Mouse (Mus musculus) 416B (cell line): ENCODE results near the gene Surf4.
A peak's percentile ranks its signal among the peaks of the same experiment; 100 is the strongest.
"Not testable (repeated sequence)": the region's sequence is repeated elsewhere in the genome, so short reads cannot be mapped to it uniquely, and the experiment has no call there.

Experiments
- DNase-seq: peaks from one replicate; pipeline ENCODE4 v3.0.0; 2011; ENCODE audit warnings: low read depth

Surf4 gene

DNA sequence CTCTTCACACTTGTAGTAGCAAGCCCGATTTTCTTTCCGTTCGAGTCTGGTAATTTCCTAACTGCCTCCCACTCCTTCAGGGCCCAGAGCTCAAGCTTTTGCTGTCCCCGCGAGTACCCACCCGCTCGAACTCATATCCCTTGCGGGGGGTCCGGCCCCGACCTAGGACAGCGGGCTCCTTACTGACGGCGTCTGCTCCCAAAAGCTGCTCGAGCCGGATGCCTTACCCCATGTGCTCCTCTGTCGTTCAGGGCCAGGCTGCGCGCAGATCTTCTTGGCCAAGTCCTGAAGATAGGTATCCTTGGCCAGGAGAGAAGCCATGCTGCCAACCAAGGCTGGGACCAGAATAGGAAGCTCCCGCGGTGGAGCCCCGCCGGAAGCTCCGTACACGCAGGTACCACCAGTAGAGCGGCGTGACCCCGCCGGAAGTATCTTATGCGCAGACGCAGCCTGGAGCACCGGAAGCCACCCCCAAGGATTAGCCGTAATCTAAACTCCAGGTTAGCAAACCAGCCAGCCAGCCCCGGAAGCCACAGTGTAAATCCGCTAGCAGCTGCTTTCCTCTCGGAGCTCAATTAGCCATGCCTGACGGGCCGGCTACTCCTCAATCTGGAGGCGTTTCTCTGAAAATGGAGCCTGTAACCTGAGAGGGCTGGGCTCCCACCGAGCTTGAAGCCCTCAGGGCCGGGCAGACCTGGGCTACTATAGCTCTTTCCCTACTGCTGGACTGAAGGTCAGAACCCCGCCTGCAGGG, 31.1 kb downstream of the Surf4 start, which contains the start of gene Surf6:
TSS of gene Surf6 (minus strand) at position 413 of the 754 bp plus-strand sequence.
- peak; percentile 98 for DNase-seq

DNA sequence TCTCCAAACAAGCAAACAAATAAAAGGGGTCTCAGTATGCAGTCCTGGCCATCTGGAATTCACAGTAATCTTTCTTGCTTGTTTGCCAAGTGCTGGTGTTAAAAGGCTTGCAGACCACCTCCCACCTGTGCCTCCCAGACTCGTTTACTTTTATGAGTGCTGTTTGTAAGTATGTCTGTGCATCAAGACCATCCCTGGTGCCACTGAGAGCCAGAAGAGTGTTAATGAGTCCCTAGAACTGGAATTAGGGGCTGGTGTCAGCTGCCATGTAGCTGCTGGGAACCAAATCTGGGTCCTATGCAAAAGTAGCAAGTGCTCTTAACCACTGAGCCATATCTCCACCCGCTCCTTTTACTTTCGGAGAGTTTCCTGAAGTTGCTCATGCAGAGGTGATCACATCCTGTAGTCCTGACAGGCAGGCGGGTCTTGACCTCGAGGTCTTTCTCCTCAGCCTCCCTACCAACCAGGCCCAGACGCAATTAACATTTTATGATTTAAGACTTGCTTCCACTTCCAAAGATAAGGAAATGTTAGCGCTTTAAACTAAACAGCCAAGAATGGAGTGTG, 31.8 kb downstream of the Surf4 start:
- DNase-seq = peak; percentile 52

- peak; percentile 47 for DNase-seq
Measured at GRCm38 (mm10) chr2:26900731-26901130, 33.0 kb downstream of the Surf4 start.

- DNase-seq = no peak
Measured at GRCm38 (mm10) chr2:26895898-26896297, 37.8 kb downstream of the Surf4 start.

DNA sequence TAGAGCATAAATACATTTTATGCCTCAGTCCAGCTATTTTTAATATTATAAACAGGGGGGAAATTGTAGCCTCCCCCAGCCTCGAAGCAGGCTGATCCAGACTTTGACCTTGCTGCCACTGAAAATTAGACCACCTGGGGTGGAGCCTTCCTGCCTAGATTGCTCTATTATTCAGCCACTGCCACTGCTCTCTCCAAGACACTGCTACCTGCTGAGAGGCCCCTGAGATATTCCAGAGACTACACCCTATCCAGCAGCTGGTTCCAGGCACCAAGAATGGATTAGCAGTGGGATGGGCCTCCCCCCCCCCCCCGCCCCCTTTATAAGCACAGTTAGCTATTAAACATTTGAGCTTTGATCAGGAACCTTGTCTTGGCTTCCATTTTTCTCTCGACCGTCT, 47.6 kb downstream of the Surf4 start:
- DNase-seq = not testable (repeated sequence)

DNA sequence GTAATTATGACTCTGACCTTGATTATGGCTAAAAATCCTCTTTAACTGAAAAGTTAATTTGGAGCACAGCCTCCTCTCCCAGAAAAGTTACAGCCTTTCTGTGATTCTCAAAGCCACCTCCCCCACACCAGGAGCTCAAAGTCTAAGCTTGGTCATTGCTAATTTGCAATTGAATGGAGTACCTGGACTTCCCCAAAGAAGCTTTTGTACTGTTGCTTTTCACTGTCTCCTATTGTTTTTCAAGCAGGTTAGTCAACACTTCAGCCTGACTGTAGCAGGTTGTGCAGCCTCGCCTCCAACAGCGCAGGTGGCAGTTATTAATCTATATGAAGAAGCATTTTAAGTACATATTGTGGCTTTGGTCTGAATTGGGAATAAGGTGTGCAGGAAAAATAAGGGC, 48.2 kb downstream of the Surf4 start:
- DNase-seq = not testable (repeated sequence)

DNA sequence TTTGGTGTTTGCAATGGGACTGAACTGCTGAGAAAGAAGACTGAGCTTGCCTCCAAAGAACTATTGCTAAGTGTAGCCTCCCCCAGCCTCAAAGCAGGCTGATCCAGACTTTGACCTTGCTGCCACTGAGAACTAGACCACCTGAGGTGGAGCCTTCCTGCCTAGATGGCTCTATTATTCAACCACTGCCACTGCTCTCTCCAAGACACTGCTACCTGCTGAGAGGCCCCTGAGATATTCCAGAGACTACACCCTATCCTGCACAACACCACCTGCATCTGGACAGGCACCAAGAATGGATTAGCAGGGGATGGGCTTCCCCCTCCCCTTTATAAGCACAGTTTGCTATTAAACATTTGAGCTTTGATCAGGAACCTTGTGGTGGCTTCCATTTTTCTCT, 55.2 kb downstream of the Surf4 start:
- DNase-seq = no peak

DNA sequence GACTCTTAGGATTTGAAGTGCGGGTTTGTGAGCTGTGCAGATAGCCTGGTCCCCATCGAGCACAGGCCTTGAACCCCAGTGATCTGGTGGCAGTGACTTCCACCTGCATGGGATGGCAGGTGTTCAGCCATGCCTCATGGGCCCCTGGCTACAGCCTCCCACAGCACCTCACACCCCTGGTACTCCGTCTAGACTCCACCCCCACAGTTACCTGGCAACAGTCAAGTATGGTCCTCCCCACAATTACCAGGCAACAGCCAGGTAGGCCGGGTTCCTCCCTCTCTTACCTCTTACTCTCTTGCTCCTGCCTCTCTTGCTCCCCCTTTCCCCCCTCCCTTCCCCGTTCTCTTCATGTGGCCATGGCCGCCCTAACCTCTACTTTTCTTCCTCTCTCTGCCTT, 63.1 kb downstream of the Surf4 start:
- no peak for DNase-seq
